Mouse (Mus musculus) heart, embryonic 16.5 days (tissue): Measurements from ENCODE around the gene Samd4b. TPM values are rescaled to one million over a fixed set of nuclear protein-coding genes. Genes with fewer than 3 reads are reported as not detected.
"Not testable (repeated sequence)": the region's sequence is repeated elsewhere in the genome, so short reads cannot be mapped to it uniquely, and the experiment has no call there.

Experiments
- ATAC-seq: fragments of 200-750 bp; cut with Nextera tagmentation; replicated peaks from 2 replicates; pipeline ENCODE4 v1.8.0; 2017; ENCODE audit warnings: moderate number of reproducible peaks; ENCODE audit not compliant: insufficient read depth, low FRiP score; ENCODE audit errors: extremely low read depth
- H3K27ac ChIP-seq: fragments of 300-500 bp; sonication (generic); 2 replicates; pipeline ENCODE4 v1.5.1; 2014; ENCODE audit warnings: mild to moderate bottlenecking, low read length, control low read depth, moderate library complexity
- H3K27me3 ChIP-seq: fragments of 300-500 bp; sonication (generic); 2 replicates; pipeline ENCODE4 v1.6.1; 2014; ENCODE audit warnings: low read length, mixed read lengths; ENCODE audit not compliant: control insufficient read depth, insufficient read depth
- H3K36me3 ChIP-seq: fragments of 300-500 bp; sonication (generic); 2 replicates; pipeline ENCODE4 v1.6.1; 2014; ENCODE audit not compliant: control insufficient read depth, insufficient read depth
- H3K4me1 ChIP-seq: fragments of 300-500 bp; sonication (generic); 2 replicates; pipeline ENCODE4 v1.6.1; 2014; ENCODE audit warnings: low read length, mixed read lengths; ENCODE audit not compliant: control insufficient read depth, insufficient read depth
- H3K4me2 ChIP-seq: fragments of 300-500 bp; sonication (generic); 2 replicates; pipeline ENCODE4 v1.6.1; 2014; ENCODE audit warnings: low read depth, mild to moderate bottlenecking, control low read depth, low read length
- H3K4me3 ChIP-seq: fragments of 300-500 bp; sonication (generic); 2 replicates; pipeline ENCODE4 v1.5.1; 2014; ENCODE audit warnings: mild to moderate bottlenecking, control low read depth, low read length
- H3K9ac ChIP-seq: fragments of 300-500 bp; sonication (generic); 2 replicates; pipeline ENCODE4 v1.6.1; 2014; ENCODE audit warnings: low read length, control low read depth
- H3K9me3 ChIP-seq: fragments of 300-500 bp; sonication (generic); replicated peaks from 2 replicates; pipeline ENCODE4 v1.6.1; 2016; ENCODE audit warnings: low read length; ENCODE audit not compliant: control insufficient read depth
- WGBS: fragments of 180-500 bp; shearing (Covaris S2); extraction: QIAGEN DNeasy Blood & Tissue Kit; methylation state at CpG from one replicate; pipeline ENCODE4 v1.1.7; 2014; 5-methylcytosine and 5-hydroxymethylcytosine counted together
- polyA plus RNA-seq: library from polyadenylated mRNA; unstranded; fragments of >200 nt; fragmentation: Nextera tagmentation; extraction: Ambion mirVana; gene quantifications from 2 replicates; pipeline ENCODE4 v1.2.1, GENCODE M21; 2015

The Samd4b gene
- polyA plus RNA-seq, 1 experiment from 2014 or later = 16.0 TPM

DNA sequence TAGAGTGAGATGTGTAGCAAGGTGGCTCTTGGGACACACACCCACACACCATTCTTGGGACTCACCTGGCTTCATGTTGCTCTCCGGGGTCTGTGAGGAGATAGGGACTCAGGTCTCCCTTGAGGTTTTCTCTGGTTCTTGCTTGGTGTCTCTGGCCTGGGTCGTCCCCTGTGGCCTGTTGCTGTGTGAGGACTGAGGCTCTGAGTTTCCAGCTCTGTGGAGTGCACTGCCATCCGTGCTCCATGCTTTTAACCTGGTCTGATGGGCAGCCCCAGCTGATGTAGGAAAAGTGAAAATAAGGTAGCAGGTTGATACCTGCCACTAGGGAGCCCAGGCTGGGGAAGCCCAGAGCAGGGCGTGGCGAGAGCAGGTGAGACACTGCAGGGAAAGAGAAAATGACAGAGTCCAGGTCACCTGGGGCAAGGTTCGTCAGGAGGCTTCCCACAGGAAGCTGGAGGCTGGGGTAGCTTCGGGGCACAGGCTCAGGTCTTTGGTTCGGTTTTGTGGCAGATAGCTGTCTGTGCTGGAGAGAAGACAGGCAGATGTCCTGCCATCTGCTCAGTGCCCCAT, 87.5 kb downstream of the Samd4b start, which contains the start of gene Ifnl2:
TSS of gene Ifnl2 (minus strand) at position 51 of the 570 bp plus-strand sequence.
- H3K27me3 ChIP-seq, H3K36me3 ChIP-seq, H3K4me3 ChIP-seq, H3K27ac ChIP-seq, H3K4me1 ChIP-seq, H3K4me2 ChIP-seq, H3K9ac ChIP-seq, ATAC-seq, H3K9me3 ChIP-seq: not testable (repeated sequence)
- WGBS = 63% methylated on average over 8 of the region's 8 CpGs

DNA sequence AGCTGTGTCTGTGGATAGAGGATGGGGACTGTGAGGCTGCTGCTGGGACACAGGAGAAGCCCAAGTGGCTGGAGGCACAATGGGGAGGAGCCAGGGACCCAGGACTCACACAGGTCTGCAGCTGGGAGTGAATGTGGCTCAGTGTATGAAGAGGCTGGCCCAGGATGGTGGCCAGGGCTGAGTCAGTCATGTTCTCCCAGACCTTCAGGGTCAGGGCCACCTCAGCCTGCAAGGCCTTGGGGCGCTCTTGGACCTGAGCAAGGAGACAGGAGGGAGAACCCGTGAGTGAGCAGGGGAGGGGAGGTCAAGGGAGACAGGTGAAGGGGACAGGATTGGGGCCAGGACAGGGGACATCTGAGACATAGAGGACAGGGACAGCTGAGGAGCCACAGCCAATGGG, 88.8 kb downstream of the Samd4b start:
- no CpG with 5 or more reads among the region's 2 CpGs for WGBS

DNA sequence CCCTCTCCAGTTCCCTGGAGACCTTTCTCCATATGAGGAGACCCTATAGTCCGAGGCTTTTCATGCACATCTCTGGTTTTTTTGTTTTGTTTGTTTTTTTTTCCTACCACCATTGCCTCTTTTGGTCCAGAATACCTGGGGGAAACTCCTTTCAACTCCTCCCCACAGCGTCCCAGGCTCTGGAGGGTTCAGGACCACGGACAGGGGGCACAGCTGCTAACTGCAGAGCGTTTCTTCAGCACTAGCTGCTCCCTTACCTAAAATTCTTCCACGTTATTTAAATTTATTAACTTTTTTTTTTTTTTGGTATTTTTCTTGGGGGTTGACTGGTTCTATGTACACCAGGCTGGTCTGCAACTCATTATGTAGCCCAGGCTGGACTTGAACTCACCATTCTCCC, 92.4 kb downstream of the Samd4b start:
- ATAC-seq = no peak

More for the DNA sequence above, 88.8 kb downstream of the Samd4b start:
- H3K27ac ChIP-seq, H3K9ac ChIP-seq, H3K4me1 ChIP-seq, H3K4me2 ChIP-seq, H3K4me3 ChIP-seq, ATAC-seq, H3K36me3 ChIP-seq, H3K27me3 ChIP-seq, H3K9me3 ChIP-seq: not testable (repeated sequence)

DNA sequence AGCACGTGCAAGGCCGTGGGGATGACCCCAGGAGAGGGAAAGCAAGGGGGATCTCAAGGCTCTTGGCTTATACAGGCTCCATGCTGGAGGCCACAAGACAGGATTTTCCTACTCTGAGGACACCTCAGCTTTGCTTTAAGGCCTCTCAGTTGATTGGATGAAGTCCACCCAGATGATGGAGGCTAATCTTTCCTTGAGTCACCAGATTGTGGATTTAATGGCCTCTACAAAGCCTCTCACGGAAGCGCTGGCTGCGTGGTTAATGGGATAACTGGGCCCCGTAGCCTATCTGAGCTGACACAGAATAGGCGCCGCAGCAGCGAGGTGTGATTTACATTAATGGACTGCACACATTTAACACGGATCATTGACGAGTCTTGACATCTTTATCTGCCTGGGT, 102.5 kb downstream of the Samd4b start:
- Histone ChIP-seq H3K36me3 (no peaks in the 10 kb centered on the region), H3K27ac (no peak overlapping the region), H3K27me3 (no peaks in the 10 kb centered on the region), H3K9me3 (no peaks in the 10 kb centered on the region), H3K4me3 (no peak overlapping the region), H3K9ac (no peak overlapping the region), H3K4me1 (no peaks in the 10 kb centered on the region), H3K4me2 (no peak overlapping the region)
- WGBS = 76% methylated on average over 11 of the region's 11 CpGs
- no peak for ATAC-seq

More for the DNA sequence above, 92.4 kb downstream of the Samd4b start:
- H3K27ac ChIP-seq = no peak overlapping the region
- no peaks in the 10 kb centered on the region for H3K27me3 ChIP-seq
- 5% methylated on average over 5 of the region's 5 CpGs for WGBS
- no peak overlapping the region for H3K4me3 ChIP-seq
- no peaks in the 10 kb centered on the region for H3K36me3 ChIP-seq
- no peak overlapping the region for H3K4me2 ChIP-seq
- H3K9ac ChIP-seq = no peak overlapping the region
- peaks cover 7% of the 10 kb centered on the region; the same call in 1 of the 2 replicates for H3K9me3 ChIP-seq
- H3K4me1 ChIP-seq = no peaks in the 10 kb centered on the region

DNA sequence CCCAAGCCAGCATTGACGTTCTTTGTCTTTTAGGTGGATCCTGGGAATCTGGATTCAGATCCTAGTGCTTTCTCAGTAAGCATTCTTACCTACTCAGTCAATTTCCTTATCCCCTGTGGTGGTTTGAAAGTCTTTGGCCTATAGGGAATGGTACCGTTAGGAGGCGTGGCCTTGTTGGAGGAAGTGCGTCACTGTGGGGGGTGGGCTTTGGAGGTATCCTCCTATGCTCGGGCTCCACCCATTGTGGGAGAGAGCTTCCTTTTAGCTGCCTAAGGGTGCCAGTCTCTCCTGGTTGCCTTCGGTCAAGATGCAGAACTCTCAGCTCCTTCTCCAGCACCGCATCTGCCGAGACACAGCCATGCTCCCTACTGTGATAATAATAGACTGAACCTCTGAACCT, 105.6 kb downstream of the Samd4b start:
- no peak overlapping the region for H3K4me3 ChIP-seq
- no peaks in the 10 kb centered on the region for H3K36me3 ChIP-seq
- no peak for ATAC-seq
- 87% methylated on average over 8 of the region's 8 CpGs for WGBS
- no peaks in the 10 kb centered on the region for H3K9me3 ChIP-seq
- H3K27ac ChIP-seq = no peak overlapping the region
- H3K27me3 ChIP-seq = peaks cover 1% of the 10 kb centered on the region; the same call in 1 of the 2 replicates
- H3K4me1 ChIP-seq = 0 out of 2 replicates have a peak, but pooled peaks cover 5% of the 10 kb centered on the region
- no peak overlapping the region for H3K4me2 ChIP-seq
- no peak overlapping the region for H3K9ac ChIP-seq

DNA sequence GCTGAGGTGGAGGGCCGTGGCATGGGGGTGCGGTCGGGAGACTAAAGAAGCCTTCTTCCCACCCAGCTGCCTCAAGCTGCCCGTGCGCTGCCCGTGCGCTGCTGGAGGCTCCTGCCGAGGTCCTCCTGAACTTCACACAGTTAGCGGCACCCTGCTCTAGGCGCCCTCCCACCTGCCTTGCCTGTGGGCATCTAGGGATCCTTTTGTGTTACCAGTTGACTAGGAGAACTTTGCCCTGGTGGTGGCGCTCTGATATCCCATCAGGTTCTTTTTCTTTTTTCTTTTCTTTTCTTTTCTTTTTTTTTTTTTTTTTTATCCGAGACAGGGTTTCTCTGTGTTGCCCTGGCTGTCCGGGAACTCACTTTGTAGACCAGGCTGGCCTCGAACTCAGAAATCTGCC, 107.0 kb downstream of the Samd4b start:
- 32% methylated on average over 14 of the region's 14 CpGs for WGBS

DNA sequence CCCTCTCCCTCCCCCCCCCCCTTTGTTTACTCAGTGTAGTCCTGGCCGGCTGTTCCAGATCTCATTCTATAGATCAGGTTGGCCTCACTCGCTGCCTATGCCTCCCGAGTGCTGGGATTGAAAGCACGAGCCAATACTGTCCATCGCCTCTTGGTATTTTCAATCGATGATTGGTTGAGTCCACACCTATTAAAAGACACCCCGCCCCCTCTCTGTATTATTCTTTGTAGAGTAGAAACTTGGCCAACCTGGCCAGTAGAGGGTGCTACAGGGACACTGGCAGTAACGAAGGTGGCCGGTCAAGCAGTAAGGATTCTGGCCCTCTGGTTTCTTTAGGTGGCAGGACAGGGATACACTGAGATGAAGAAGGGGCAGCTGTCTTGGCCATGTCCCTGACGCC, 107.5 kb downstream of the Samd4b start:
- Histone ChIP-seq H3K36me3 (no peaks in the 10 kb centered on the region), H3K4me3 (no peak overlapping the region), H3K4me2 (peak overlapping the region; percentile 23; the same call in 1 of the 2 replicates), H3K27ac (no peak overlapping the region), H3K9me3 (no peaks in the 10 kb centered on the region), H3K4me1 (0 out of 2 replicates have a peak, but pooled peaks cover 5% of the 10 kb centered on the region), H3K27me3 (peaks cover 2% of the 10 kb centered on the region; the same call in 1 of the 2 replicates), H3K9ac (no peak overlapping the region)
- ATAC-seq = no peak
- WGBS = 2% methylated on average over 10 of the region's 10 CpGs

More for the DNA sequence above, 107.0 kb downstream of the Samd4b start:
- Histone ChIP-seq H3K4me1 (0 out of 2 replicates have a peak, but pooled peaks cover 5% of the 10 kb centered on the region), H3K36me3 (no peaks in the 10 kb centered on the region), H3K27me3 (peaks cover 2% of the 10 kb centered on the region; the same call in 1 of the 2 replicates), H3K4me2 (peak overlapping the region; percentile 23; the same call in 1 of the 2 replicates), H3K9me3 (no peaks in the 10 kb centered on the region), H3K4me3 (no peak overlapping the region), H3K9ac (no peak overlapping the region), H3K27ac (no peak overlapping the region)
- ATAC-seq = no peak

DNA sequence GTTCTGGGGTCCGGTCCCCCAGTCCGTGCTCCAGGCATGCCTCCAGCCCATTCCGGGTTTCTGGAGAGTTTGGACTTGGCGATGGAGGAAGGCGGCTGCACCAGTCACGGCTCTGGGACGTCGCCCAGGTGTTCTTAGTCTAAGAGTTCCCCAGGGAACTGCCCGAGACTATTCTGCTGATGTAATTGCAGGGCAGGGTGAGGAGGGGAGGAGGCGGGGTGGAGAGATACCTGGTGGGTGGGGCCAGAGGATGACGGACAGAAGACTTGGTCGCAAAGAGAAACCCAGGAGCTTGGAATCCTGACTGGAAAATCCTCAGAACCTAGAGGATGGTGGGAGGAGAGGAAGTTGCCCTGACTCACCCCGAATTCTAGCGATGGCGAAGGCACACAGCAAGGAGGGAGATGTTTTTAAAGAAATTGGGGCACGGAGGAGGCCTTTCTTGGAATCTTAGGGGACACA, 109.9 kb downstream of the Samd4b start:
- H3K9me3 ChIP-seq = no peaks in the 10 kb centered on the region
- H3K4me3 ChIP-seq = peak overlapping the region; percentile 19; the same call in 1 of the 2 replicates
- no peak for ATAC-seq
- WGBS = 4% methylated on average over 16 of the region's 16 CpGs
- no peak overlapping the region for H3K9ac ChIP-seq
- H3K4me1 ChIP-seq = 0 out of 2 replicates have a peak, but pooled peaks cover 5% of the 10 kb centered on the region
- H3K36me3 ChIP-seq = no peaks in the 10 kb centered on the region
- no peak overlapping the region for H3K27ac ChIP-seq
- H3K4me2 ChIP-seq = peak overlapping the region; percentile 39
- H3K27me3 ChIP-seq = peaks cover 2% of the 10 kb centered on the region; the same call in 1 of the 2 replicates

DNA sequence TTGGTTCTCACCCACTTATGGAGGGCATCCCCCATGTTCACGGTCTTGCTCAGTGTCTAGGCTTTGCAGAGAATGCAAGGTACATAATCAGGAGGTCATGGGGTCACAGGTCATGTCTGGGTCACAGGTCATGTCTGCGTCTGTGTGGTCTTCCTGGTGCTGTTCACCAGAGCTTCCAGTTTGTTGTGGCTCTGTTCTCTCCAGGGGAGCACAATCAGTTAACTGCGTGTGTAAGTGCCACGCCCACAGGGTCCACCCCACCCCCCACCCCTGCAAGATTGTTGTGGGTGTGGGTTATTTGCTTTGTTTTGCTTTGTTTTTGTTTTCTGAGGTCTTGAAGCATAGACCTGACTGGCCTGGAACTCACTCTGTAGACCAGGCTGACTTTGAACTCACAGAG, 113.8 kb downstream of the Samd4b start:
- H3K9ac ChIP-seq = no peak overlapping the region
- no peak for ATAC-seq
- H3K27me3 ChIP-seq = peaks cover 2% of the 10 kb centered on the region; the same call in 1 of the 2 replicates

More for the DNA sequence above, 113.8 kb downstream of the Samd4b start:
- Histone ChIP-seq H3K36me3 (no peaks in the 10 kb centered on the region), H3K4me3 (no peak overlapping the region), H3K4me2 (no peak overlapping the region), H3K4me1 (0 out of 2 replicates have a peak, but pooled peaks cover 5% of the 10 kb centered on the region), H3K27ac (no peak overlapping the region), H3K9me3 (no peaks in the 10 kb centered on the region)
- 24% methylated on average over 4 of the region's 4 CpGs for WGBS
